Mouse (Mus musculus) myocyte (in vitro differentiated cells): ENCODE results near the gene Sap30l.

Experiments
- MAX ChIP-seq: IDR thresholded peaks from one replicate; pipeline ENCODE4 v1.6.1; 2011; ENCODE audit warnings: low read depth, mild to moderate bottlenecking, control low read depth
- MYOG ChIP-seq, 3 experiments: IDR thresholded peaks; one replicate each; pipeline ENCODE4 v1.6.1; 2011; ENCODE audit warnings: control low read depth in 2 of 3, low read depth in 2 of 3, mild to moderate bottlenecking in 2 of 3; ENCODE audit not compliant: insufficient read length in 2 of 3, control insufficient read depth in 1 of 3, insufficient read depth in 1 of 3
- POLR2A ChIP-seq: IDR thresholded peaks from one replicate; pipeline ENCODE4 v1.6.1; 2011; ENCODE audit warnings: low read depth, mild to moderate bottlenecking, control low read depth, moderate library complexity; ENCODE audit not compliant: insufficient read length
- POLR2AphosphoS2 ChIP-seq: IDR thresholded peaks from one replicate; pipeline ENCODE4 v1.6.1; 2011; ENCODE audit warnings: low read depth, control low read depth; ENCODE audit not compliant: insufficient read length
- TCF12 ChIP-seq: IDR thresholded peaks from one replicate; pipeline ENCODE4 v1.6.1; 2011; ENCODE audit warnings: mild to moderate bottlenecking, control low read depth; ENCODE audit not compliant: poor library complexity, insufficient read depth, severe bottlenecking
- USF1 ChIP-seq: IDR thresholded peaks from one replicate; pipeline ENCODE4 v1.6.1; 2011; ENCODE audit warnings: low read depth, mild to moderate bottlenecking, control low read depth, moderate library complexity

DNA sequence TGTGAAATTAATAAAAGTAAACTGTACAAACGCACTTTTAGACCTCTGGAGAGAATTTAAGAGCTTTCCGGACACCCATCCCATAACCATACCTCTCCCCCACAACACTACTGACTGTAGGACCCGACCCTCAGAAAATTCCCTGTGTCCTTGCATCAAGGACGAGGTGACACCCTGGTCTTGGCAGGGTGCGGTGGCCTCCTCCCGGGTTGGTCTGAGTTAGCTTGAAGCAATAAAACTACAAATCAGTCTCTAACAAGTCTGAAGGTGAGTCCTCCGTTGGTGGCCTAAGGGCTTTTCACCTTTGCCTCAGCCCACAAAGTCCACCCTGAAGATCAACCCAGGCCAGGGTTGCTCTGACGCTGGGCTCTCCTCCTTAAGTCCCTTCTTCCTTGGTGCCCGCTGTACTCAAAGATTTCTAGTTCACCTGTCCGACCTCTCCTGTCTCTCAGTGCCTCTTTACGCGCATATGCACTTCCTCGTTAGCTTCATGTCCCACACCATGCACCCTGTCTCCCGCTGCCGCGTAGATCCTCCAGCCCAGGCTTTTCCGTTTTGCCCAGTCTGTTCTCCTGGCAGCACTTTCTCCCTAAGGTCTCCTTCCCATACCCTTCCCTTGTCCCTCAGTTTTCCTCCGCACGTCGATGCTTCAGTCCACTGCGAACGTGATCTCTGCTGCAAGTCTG, 1.0 kb upstream of the Sap30l start:
- no peak for TF ChIP-seq MYOG (IDR thresholded peaks at IDR 0.05; ENCODE audit: control insufficient read depth in 1 of 3, insufficient read depth in 1 of 3, insufficient read length in 2 of 3, low read depth in 2 of 3)
- no peak for TF ChIP-seq POLR2A
- no peak for TF ChIP-seq TCF12
- TF ChIP-seq USF1: no peak
- no peak for TF ChIP-seq MAX
- no peak for TF ChIP-seq POLR2AphosphoS2
